Mouse (Mus musculus) retina, embryonic 14.5 days (tissue): ENCODE results near the gene Mpz.

ENCODE experiments used
- DNase-seq: peaks from one replicate; pipeline ENCODE4 v3.0.0-alpha.2; 2015; ENCODE audit warnings: low spot score

The Mpz gene

DNA sequence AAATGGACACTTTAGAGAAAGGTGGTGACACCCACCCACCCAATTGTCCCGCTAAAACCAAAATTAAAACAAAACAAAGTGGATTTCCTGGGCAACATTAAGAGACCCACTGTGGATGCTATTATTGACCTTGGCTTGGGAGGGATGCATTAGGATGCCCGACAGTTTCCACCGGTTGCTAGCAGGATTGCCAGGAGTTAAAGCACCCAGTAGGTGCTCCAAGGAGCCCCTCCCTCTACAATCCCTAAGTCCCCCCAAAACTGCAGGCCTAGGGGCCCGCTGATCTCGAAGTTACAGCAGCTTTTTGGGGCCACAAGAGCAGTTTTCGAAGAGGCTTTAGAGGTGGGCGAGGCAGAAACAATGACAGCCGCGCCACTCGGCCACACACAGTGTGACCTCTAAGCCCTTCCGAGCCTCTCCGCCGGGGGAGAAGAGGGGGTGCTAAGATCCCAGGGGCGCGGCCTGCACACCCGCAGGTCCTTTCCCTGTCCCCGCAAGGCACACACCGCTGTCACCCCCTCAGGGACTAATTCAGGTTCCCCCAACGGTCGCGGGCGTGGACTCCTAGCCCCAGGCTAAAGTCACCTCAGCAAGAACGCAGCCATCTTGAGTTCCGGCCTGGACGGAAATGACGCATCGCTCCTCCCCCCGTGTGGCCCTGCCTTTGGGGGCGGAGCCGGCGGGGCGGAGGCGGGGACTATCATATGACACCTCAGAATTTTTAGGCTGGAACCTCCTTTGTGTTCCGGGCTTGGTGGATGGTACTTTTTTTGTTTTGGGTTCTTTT is at the start of gene Mpz, which contains the start of gene Sdhc:
Gene Mpz (plus strand): TSS at position 738 of the 787 bp plus-strand sequence.
Gene Sdhc (minus strand): TSS at position 630 of the 787 bp plus-strand sequence.
- peak; percentile 96 for DNase-seq

- DNase-seq = no peak
These were observed 49.5 kb upstream of the Mpz start for GRCm38 (mm10) chr1:171101033-171101432.

DNA sequence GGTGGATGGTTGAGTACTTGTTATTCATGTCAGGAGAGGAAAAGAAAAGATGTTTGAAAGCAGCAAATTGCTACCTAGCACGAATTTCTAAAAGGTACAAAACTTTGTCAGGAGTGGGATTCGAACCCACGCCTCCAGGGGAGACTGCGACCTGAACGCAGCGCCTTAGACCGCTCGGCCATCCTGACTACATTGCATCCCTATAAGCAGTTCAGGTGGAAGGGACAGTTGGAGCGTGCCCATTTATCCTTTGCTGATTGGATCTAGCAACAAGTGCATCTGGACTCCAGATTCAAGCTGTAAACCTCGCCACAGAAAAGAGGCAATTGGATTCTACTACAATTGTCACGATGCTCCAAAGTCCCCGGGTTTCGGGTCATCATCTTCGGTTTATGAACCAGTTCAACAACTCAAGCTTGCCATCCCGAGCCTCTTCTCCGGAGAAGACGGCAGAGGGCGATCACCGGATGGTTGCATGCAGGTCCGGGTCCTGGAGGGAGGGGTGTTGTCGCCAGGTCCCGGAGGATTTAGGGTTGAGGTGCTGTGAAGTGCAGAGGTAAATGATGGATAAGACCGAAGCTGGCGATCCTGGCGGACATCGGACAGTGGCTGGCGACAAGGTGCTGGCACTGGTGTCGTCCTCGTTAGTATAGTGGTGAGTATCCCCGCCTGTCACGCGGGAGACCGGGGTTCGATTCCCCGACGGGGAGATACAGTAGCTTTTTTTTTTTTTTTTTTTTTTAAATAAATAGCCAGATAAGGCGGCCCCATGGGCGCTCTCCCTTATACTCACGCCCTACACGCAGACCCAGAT is 48.6 kb upstream of the Mpz start:
- DNase-seq = peak; percentile 93

- DNase-seq = peak; percentile 93
These were observed 47.8 kb upstream of the Mpz start for GRCm38 (mm10) chr1:171102547-171103177.

GRCm38 (mm10) chr1:171103179-171103840 is 47.2 kb upstream of the Mpz start:
- DNase-seq = no peak

GRCm38 (mm10) chr1:171105226-171105625 is 45.3 kb upstream of the Mpz start:
- no peak for DNase-seq

GRCm38 (mm10) chr1:171109620-171110019 is 40.9 kb upstream of the Mpz start:
- no peak for DNase-seq

DNA sequence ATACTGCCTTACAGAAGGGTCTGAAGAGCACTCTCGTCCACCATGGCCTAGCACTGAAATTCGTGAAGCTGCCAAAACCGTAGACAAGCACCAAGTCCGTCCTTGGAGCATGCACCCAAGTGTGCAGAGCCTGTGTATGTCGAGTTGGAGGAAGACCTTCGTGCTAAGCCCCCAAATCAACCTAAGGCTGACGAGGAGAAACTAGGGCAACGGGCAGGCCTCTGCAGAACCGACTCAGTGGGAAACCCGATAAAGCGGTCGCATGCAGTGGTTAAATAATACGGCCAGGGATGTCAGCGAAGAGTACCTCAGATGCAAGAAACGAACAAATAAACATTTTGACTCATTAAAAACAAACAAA is 39.9 kb upstream of the Mpz start:
- DNase-seq = no peak

GRCm38 (mm10) chr1:171111020-171111780 is 39.3 kb upstream of the Mpz start:
- DNase-seq = peak; percentile 95

GRCm38 (mm10) chr1:171111781-171112575 is 38.5 kb upstream of the Mpz start:
- DNase-seq = no peak

- DNase-seq = no peak
These were observed 37.5 kb upstream of the Mpz start for GRCm38 (mm10) chr1:171112986-171113385.

- DNase-seq = peak; percentile 66
These were observed 36.6 kb upstream of the Mpz start, which contains the start of gene Cfap126 for GRCm38 (mm10) chr1:171113873-171114299. Gene Cfap126, plus strand, starts transcription at chr1:171113918.

DNA sequence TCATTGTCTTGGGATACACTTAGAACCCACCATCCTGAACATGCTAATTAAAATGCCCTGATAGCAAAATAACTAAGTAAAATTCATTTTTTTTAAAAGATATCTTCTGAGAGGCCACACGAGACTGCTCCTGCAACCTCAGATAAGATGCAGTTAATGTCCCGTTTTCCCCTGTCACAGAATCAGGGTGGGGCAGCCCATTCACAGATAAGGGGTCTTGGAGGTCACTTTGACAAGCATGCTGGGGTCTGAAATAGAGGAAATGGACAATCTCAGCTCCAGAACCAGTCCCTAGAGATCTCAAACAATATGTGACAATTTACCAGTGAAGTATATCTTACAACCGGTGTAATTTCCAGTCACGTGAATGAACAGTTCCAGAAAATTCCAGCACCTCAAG is 34.2 kb upstream of the Mpz start:
- no peak for DNase-seq

DNA sequence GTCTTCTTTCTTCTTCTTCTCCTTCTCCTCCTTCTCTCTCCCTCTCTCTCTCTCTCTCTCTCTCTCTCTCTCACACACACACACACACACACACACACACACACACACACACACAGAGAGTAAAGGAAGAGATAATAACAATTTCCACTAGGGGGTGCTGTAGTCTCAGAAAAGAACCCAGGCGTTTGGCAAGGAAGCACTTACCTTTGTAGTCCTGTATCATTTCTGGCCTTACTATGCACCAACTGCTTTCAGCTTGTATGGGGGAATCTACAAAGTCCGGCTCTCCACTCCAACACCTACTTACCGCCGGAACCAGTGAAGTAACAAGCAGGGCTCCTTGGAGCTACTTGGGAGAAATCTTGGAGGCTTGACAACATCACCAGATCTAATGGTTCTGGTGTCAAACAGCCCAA is 32.2 kb upstream of the Mpz start:
- DNase-seq = peak; percentile 90

GRCm38 (mm10) chr1:171118996-171119395 is 31.5 kb upstream of the Mpz start:
- no peak for DNase-seq

DNA sequence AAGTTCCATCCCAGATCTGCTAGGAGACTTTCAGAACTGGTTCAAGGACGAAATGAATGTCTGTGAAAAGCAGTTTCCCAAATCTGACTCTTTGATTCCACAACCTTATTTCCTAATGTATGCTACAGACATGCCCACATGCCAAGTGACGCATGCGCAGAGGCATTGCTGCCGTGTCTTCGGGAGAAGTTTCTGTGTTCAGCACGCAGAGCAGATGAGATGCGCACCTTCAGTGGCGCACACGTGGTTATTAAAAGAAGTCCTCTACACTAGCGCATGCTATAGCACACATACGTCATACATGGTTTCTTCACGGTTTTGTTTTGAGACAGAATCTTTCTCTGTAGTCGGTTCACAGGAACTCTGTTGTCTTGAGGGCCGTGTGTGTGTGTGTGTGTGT is 31.1 kb upstream of the Mpz start:
- no peak for DNase-seq

DNA sequence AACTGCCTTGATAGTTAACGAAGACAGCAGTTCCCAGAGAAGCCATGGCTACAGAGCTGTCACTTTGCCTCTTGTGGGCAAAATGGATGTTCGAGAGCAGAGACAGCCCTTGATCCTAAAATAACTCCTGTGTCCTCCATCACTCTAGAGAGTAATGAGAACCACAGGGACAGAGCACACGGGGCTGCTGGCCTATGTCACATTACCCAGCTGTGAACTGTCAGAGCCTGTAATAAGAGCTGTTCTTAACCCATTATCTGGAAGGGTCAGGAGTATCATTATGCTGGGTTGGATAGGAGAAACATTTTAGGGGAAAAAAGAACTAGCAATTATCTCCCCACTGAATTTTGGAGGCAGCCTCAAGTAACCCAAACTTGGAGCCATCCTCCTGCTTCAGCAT is 29.6 kb upstream of the Mpz start:
- DNase-seq = no peak

DNA sequence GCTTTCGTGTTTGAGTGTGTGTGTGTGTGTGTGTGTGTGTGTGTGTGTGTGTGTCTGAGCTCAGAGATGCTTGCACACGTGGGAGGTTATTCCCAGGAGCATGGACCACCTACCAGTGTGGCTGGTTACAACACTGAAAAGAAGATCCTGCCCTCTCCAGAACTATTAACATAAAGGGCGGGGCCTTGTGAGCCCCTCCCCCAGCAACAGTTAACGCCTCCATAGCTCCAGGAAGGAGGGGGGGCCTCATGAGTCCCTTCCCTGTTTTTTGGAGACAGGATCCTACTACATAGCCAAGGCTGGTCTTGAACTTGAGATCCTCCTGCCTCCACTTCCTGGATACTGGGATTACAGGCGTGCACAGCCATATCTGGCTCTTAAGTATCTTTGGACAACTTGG is 28.7 kb upstream of the Mpz start:
- DNase-seq = no peak

DNA sequence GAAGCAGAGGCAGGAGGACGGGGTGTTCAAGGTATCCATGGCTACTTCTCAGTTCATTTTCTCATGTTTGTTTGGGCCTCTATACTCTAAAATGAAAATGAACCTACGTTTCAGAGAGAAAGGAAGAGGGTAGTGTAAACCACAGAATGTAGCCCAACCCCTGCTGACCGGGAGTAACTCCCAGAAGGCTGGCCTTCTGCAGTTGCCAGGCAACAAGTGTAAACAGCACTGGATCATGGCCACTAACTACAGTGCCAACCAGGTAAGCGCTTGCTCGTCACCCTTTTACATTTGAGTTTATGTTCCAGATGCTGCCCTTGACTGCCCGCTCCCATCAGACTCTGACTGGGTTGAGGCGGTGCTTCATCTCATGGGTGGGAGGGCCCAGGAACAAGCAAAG is 27.6 kb upstream of the Mpz start:
- DNase-seq = no peak

- DNase-seq = no peak
These were observed 26.1 kb upstream of the Mpz start for GRCm38 (mm10) chr1:171124398-171124797.
